Mouse (Mus musculus): ENCODE data around the gene Ccdc77. TPM values are rescaled to one million over a fixed set of nuclear protein-coding genes. Genes with fewer than 3 reads are reported as not detected.

Gene Ccdc77
- polyA plus RNA-seq, 2 experiments, result 17.2 to 20.8 TPM

GRCm38 (mm10) chr6:120356951-120357945, 6.9 kb downstream of the Ccdc77 start:
- H3K27me3 ChIP-seq (ENCODE audit: control insufficient read depth, insufficient read depth, low read length), result no peaks in the 10 kb centered on the region
- peak overlapping the region; percentile 60 for H3K4me3 ChIP-seq (replicated peaks; ENCODE audit: low read length)
- peak; percentile 78; the same call in 1 of the 2 replicates for TF ChIP-seq POLR2A (IDR thresholded peaks at IDR 0.05; ENCODE audit: borderline replicate concordance, extremely low read depth, insufficient read depth, insufficient read length)
- H3K9ac ChIP-seq (ENCODE audit: low read depth, low read length, severe bottlenecking), result peak overlapping the region; percentile 57
- DNase-seq (ENCODE audit: low spot score), result peak; percentile 95
- peaks cover 3% of the 10 kb centered on the region; the same call in 1 of the 2 replicates for H3K36me3 ChIP-seq (ENCODE audit: control insufficient read depth, insufficient read depth, low read length)
- ATAC-seq (ENCODE audit: low FRiP score, low read depth), result peak; percentile 98
- peak overlapping the region; percentile 79 for H3K27ac ChIP-seq (replicated peaks; ENCODE audit: low read depth, low read length)
- peak overlapping the region; percentile 78 for H3K4me2 ChIP-seq (replicated peaks; ENCODE audit: low read depth, low read length, severe bottlenecking)
- no peaks in the 10 kb centered on the region for H3K9me3 ChIP-seq (ENCODE audit: control insufficient read depth, low read length)
- 1% methylated on average over 31 of the region's 31 CpGs for WGBS
- H3K4me1 ChIP-seq (ENCODE audit: control insufficient read depth, insufficient read depth, low read length), result 0 out of 2 replicates have a peak, but pooled peaks cover 5% of the 10 kb centered on the region

DNA sequence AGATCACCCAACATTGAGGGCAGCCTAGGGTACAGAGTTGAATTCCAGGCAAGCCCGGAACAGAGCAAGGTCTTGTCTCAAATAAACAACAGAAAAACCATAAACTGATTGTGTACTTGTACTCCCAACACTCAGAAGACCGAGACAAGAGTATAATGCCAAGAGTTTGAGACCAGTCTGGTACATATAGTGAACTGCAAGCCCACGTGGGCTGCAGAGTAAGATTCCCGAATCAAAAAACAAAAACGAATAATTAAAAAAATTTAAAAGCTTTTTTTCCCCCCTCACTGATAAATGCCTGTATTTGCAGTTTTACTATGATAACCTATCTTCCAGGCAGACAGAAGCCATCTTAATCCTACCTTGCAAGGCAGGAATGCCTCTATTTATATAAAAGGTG, 7.7 kb downstream of the Ccdc77 start:
- peak overlapping the region; percentile 78 for H3K4me2 ChIP-seq (replicated peaks; ENCODE audit: low read depth, low read length, severe bottlenecking)
- peaks cover 3% of the 10 kb centered on the region; the same call in 1 of the 2 replicates for H3K36me3 ChIP-seq (ENCODE audit: control insufficient read depth, insufficient read depth, low read length)
- peak overlapping the region; percentile 60 for H3K4me3 ChIP-seq (replicated peaks; ENCODE audit: low read length)
- H3K27me3 ChIP-seq (ENCODE audit: control insufficient read depth, insufficient read depth, low read length), result no peaks in the 10 kb centered on the region
- no peak for TF ChIP-seq POLR2A (IDR thresholded peaks at IDR 0.05; ENCODE audit: borderline replicate concordance, extremely low read depth, insufficient read depth, insufficient read length)
- peak overlapping the region; percentile 79 for H3K27ac ChIP-seq (replicated peaks; ENCODE audit: low read depth, low read length)
- DNase-seq (ENCODE audit: low spot score), result no peak
- no peaks in the 10 kb centered on the region for H3K9me3 ChIP-seq (ENCODE audit: control insufficient read depth, low read length)
- H3K9ac ChIP-seq (ENCODE audit: low read depth, low read length, severe bottlenecking), result peak overlapping the region; percentile 57
- 35% methylated on average over 5 of the region's 5 CpGs for WGBS
- 0 out of 2 replicates have a peak, but pooled peaks cover 5% of the 10 kb centered on the region for H3K4me1 ChIP-seq (ENCODE audit: control insufficient read depth, insufficient read depth, low read length)
- no peak for ATAC-seq (ENCODE audit: low FRiP score, low read depth)

DNA sequence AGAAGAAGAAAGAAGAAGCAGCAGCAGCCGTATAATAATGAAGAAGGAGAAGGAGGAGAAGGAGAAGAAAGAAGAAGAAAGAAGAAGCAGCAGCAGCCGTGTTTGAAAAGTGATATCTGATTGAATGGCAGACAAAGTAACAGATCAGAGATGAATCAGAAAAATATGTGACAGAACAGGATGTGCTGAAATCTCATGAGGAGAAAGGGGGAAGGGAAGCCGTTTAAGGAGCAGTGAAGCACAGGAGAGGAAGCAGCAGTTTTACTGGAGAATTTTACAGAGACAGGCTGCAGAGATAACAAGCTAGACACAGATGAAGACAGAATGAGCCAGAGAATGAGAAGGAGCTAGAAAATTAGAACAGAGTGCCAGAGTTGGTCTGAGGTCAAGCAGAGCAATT, 15.2 kb downstream of the Ccdc77 start:
- TF ChIP-seq POLR2A (IDR thresholded peaks at IDR 0.05; ENCODE audit: borderline replicate concordance, extremely low read depth, insufficient read depth, insufficient read length), result no peak
- Histone ChIP-seq H3K4me3 (replicated peaks; ENCODE audit: low read length) (no peak overlapping the region), H3K27ac (replicated peaks; ENCODE audit: low read depth, low read length) (no peak overlapping the region), H3K4me1 (ENCODE audit: control insufficient read depth, insufficient read depth, low read length) (no peaks in the 10 kb centered on the region), H3K36me3 (ENCODE audit: control insufficient read depth, insufficient read depth, low read length) (peaks cover 46% of the 10 kb centered on the region), H3K9ac (ENCODE audit: low read depth, low read length, severe bottlenecking) (no peak overlapping the region), H3K27me3 (ENCODE audit: control insufficient read depth, insufficient read depth, low read length) (no peaks in the 10 kb centered on the region), H3K9me3 (ENCODE audit: control insufficient read depth, low read length) (no peaks in the 10 kb centered on the region), H3K4me2 (replicated peaks; ENCODE audit: low read depth, low read length, severe bottlenecking) (no peak overlapping the region)
- 87% methylated on average over 3 of the region's 3 CpGs for WGBS
- no peak for ATAC-seq (ENCODE audit: low FRiP score, low read depth)
- DNase-seq (ENCODE audit: low spot score), result no peak

DNA sequence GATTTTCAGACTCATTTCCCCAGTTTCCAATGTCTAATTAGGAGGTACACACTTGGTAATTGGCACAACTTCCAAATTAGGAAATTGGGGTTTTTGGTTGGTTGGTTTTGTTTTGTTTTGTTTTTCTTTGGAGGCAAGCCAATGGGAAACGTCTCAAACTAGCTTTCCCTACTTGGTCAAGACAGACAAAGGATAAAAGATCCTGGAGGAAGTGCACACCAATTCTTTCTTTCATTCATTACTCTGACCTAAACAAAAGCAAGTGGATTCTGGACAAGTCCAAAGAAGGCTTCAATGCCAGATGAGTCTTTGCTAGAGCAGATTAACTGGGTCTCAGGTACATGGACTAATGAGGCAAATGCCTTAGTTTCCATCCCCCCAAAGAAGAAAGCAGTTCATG, 20.2 kb downstream of the Ccdc77 start:
- H3K9ac ChIP-seq (ENCODE audit: low read depth, low read length, severe bottlenecking), result no peak overlapping the region
- no peaks in the 10 kb centered on the region for H3K4me1 ChIP-seq (ENCODE audit: control insufficient read depth, insufficient read depth, low read length)
- H3K4me2 ChIP-seq (replicated peaks; ENCODE audit: low read depth, low read length, severe bottlenecking), result no peak overlapping the region
- H3K9me3 ChIP-seq (ENCODE audit: control insufficient read depth, low read length), result no peaks in the 10 kb centered on the region
- no peak overlapping the region for H3K27ac ChIP-seq (replicated peaks; ENCODE audit: low read depth, low read length)
- no peak for DNase-seq (ENCODE audit: low spot score)
- TF ChIP-seq POLR2A (IDR thresholded peaks at IDR 0.05; ENCODE audit: borderline replicate concordance, extremely low read depth, insufficient read depth, insufficient read length), result no peak
- peaks cover 45% of the 10 kb centered on the region for H3K36me3 ChIP-seq (ENCODE audit: control insufficient read depth, insufficient read depth, low read length)
- no peak overlapping the region for H3K4me3 ChIP-seq (replicated peaks; ENCODE audit: low read length)
- ATAC-seq (ENCODE audit: low FRiP score, low read depth), result no peak
- H3K27me3 ChIP-seq (ENCODE audit: control insufficient read depth, insufficient read depth, low read length), result no peaks in the 10 kb centered on the region
- 80% methylated on average over 1 of the region's 1 CpGs for WGBS

DNA sequence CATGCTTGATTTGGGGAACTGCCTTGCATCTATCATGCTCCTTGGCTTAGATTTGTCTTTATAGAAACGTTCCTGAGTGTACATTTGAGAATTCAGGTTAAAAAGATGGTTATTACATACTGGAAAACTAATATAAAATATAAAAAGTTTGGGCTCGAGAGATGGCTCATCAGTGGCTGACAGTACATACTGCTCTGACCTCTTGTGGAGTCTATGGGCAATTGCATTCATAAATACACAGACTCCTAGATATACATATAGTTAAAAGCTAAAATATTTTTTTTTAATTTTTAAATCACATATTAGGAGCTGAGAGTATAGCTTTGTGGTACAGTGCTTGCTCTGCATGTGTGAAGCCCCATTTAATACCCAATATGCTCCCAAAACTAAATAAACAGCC, 31.8 kb downstream of the Ccdc77 start:
- DNase-seq (ENCODE audit: low spot score), result no peak
- no peaks in the 10 kb centered on the region for H3K27me3 ChIP-seq (ENCODE audit: control insufficient read depth, insufficient read depth, low read length)
- peaks cover 81% of the 10 kb centered on the region for H3K36me3 ChIP-seq (ENCODE audit: control insufficient read depth, insufficient read depth, low read length)
- no peak overlapping the region for H3K9ac ChIP-seq (ENCODE audit: low read depth, low read length, severe bottlenecking)
- H3K4me2 ChIP-seq (replicated peaks; ENCODE audit: low read depth, low read length, severe bottlenecking), result no peak overlapping the region
- WGBS, result 77% methylated on average over 2 of the region's 2 CpGs
- no peak for ATAC-seq (ENCODE audit: low FRiP score, low read depth)
- no peak overlapping the region for H3K4me3 ChIP-seq (replicated peaks; ENCODE audit: low read length)
- TF ChIP-seq POLR2A (IDR thresholded peaks at IDR 0.05; ENCODE audit: borderline replicate concordance, extremely low read depth, insufficient read depth, insufficient read length), result no peak
- H3K27ac ChIP-seq (replicated peaks; ENCODE audit: low read depth, low read length), result no peak overlapping the region
- H3K9me3 ChIP-seq (ENCODE audit: control insufficient read depth, low read length), result no peaks in the 10 kb centered on the region
- H3K4me1 ChIP-seq (ENCODE audit: control insufficient read depth, insufficient read depth, low read length), result no peaks in the 10 kb centered on the region
